Mouse (Mus musculus) skeletal muscle tissue, postnatal 0 days (tissue): Measurements from ENCODE around the gene Brca2. TPM values are rescaled to one million over a fixed set of nuclear protein-coding genes. Genes with fewer than 3 reads are reported as not detected.

ENCODE experiments used
- polyA plus RNA-seq: library from polyadenylated mRNA; unstranded; fragments of >200 nt; fragmentation: Nextera tagmentation; extraction: Ambion mirVana; gene quantifications from 2 replicates; pipeline ENCODE4 v1.2.1, GENCODE M21; 2015

Gene Brca2
- 5.5 and 6.3 TPM in 2 replicates for polyA plus RNA-seq

DNA sequence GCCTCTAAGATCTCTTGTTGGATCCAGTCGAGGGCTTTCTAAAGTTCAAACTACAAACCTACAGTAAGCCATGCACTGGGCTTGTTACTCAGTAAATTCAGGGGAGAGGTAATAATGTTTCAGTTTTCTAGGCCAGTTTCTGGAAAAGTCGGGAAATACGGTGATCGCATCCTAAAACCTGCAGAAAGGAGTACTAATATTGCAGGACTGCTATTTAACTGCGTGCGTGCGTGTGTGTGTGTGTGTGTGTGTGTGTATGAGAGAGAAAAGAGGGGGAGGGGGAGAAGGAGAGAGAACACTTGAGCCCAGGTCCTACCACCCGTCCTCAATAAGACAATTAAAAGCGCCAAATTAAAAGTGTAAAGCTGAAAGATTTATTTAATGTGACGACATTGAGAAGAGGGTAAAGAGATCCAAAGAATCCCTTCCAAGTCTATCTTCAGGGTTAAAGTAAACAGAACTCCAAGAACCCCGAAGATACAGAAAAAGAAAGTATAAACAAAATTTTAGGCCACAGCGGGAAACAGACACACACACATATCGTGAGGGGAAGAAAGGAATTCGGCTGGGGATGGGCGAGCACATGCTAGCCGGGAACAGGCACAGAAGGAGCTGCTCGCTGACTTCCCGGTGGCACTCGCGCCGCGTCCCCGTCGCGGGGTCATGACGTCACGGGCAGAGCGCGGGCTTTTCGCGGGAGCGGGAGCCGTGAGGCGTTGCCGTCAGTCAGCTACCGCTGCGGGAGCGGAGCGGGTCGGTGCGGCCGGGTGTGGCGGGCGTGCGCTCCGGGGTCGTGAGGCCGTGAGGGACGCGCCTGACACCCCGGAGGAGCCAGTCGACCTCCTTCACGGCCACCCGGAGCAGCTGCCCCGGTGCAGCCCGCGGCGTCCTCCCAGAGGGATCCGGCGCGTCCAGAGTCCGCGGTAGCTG lies at the start of gene Brca2:
TSS of gene Brca2 (plus strand) at position 694 of the 930 bp plus-strand sequence.

DNA sequence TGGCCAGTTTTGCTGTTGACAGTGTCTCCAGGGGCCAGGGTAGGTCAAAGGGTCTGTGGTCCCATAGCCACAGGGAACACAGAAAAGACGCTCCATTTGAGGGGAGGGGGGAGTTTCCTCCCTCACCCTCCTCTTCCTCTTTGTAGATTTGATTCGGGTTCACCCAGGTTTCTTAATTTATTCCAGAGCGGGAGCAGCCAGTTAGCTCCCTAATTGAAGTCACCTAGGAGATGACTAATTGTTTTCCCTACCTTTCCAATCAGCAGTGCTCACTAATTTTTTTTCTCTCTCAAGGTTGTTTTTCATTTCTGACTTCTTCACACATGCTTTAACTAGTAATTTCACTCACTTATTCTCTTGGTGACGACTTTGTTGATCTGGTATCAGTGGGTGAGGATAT lies 4.4 kb upstream of the Brca2 start, which contains the start of gene Zar1l:
TSS of gene Zar1l (minus strand) at position 101 of the 400 bp plus-strand sequence.

DNA sequence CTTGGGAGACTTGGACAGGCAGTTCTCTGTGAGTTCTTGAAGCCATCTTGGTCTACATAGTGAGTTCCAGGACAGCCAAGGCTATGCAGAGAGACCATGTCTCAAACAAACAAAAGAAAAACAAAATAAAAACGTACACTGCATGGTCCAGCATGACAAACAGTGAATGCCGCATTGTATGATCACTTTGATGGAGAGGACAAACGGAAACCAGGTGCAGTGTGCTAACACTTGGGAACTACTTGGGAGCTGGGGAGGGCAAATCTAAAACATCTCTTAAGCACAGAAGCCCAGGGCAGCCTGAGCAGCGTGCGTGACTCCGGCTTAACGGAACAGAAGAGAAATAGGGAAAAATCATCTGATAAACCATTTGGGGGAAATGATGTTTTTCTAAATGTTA lies 74.7 kb downstream of the Brca2 start, which contains the start of gene N4bp2l1:
TSS of gene N4bp2l1 (minus strand) at position 101 of the 400 bp plus-strand sequence.

Other genes with a start within 250 kb of the Brca2 start
- not detected in 2 replicates for gene Zar1l, start 4.5 kb upstream of the Brca2 start, polyA plus RNA-seq
- 3.0 and 7.3 TPM in 2 replicates for gene N4bp2l1, start 74.6 kb downstream of the Brca2 start, polyA plus RNA-seq
- 22.0 and 25.1 TPM in 2 replicates for gene N4bp2l2, start 143.6 kb downstream of the Brca2 start, polyA plus RNA-seq
- 10.4 and 10.7 TPM in 2 replicates for gene Pds5b, start 151.1 kb downstream of the Brca2 start, polyA plus RNA-seq